Mouse (Mus musculus) kidney, embryonic 15.5 days (tissue): ENCODE results near the gene Kyat3. TPM values are rescaled to one million over a fixed set of nuclear protein-coding genes. Genes with fewer than 3 reads are reported as not detected.
"Not testable (repeated sequence)": the region's sequence is repeated elsewhere in the genome, so short reads cannot be mapped to it uniquely, and the experiment has no call there.

ENCODE experiments used
- ATAC-seq: fragments of 200-750 bp; cut with Nextera tagmentation; replicated peaks from 2 replicates; pipeline ENCODE4 v1.8.0; 2017; ENCODE audit warnings: moderate TSS enrichment; ENCODE audit not compliant: low FRiP score
- H3K27ac ChIP-seq: fragments of 300-500 bp; sonication (generic); 2 replicates; pipeline ENCODE4 v1.5.1; 2015; ENCODE audit warnings: mild to moderate bottlenecking, inconsistent platforms
- H3K27me3 ChIP-seq: fragments of 300-500 bp; sonication (generic); 2 replicates; pipeline ENCODE4 v1.6.1; 2015; ENCODE audit warnings: inconsistent platforms
- H3K36me3 ChIP-seq: fragments of 300-500 bp; sonication (generic); 2 replicates; pipeline ENCODE4 v1.6.1; 2015; ENCODE audit warnings: inconsistent platforms
- H3K4me1 ChIP-seq: fragments of 300-500 bp; sonication (generic); 2 replicates; pipeline ENCODE4 v1.6.1; 2015; ENCODE audit warnings: inconsistent platforms
- H3K4me2 ChIP-seq: fragments of 300-500 bp; sonication (generic); 2 replicates; pipeline ENCODE4 v1.6.1; 2015; ENCODE audit warnings: moderate library complexity, mild to moderate bottlenecking, inconsistent platforms
- H3K4me3 ChIP-seq: fragments of 300-500 bp; sonication (generic); replicated peaks from 2 replicates; pipeline ENCODE4 v1.5.1; 2015; ENCODE audit warnings: mild to moderate bottlenecking, inconsistent platforms
- H3K9ac ChIP-seq: fragments of 300-500 bp; sonication (generic); 2 replicates; pipeline ENCODE4 v1.6.1; 2015; ENCODE audit warnings: mild to moderate bottlenecking, inconsistent platforms
- H3K9me3 ChIP-seq: fragments of 300-500 bp; sonication (generic); replicated peaks from 2 replicates; pipeline ENCODE4 v1.6.1; 2016; ENCODE audit warnings: inconsistent platforms
- WGBS: fragments of 180-500 bp; shearing (Covaris S2); methylation state at CpG from one replicate; pipeline ENCODE4 v1.1.7; 2015; ENCODE audit warnings: mixed read lengths; 5-methylcytosine and 5-hydroxymethylcytosine counted together
- polyA plus RNA-seq: library from polyadenylated mRNA; unstranded; fragments of >200 nt; fragmentation: Nextera tagmentation; extraction: Ambion mirVana; gene quantifications from 2 replicates; pipeline ENCODE4 v1.2.1, GENCODE M21; 2015

The Kyat3 gene
- polyA plus RNA-seq, 1 experiment from 2014 or later: 25.0 TPM

DNA sequence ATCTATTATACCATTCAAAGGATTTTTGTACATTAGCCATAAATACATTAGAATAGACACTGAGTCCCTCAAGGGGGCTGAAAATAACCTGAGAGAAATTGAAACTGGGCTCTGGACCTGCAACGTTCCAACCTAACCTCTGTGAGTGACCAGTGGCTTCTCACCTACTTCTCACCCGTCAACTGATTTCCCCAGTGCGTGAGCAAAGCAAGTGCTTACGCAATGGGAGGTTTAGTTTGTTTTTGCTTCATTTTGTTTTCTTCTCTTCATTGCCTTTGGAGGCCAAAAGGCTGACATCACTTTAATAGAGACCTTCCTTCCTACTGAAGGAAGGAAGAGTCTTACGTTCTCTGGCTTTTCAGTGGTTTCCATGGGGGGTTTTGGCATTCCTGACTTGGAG is 10.5 kb downstream of the Kyat3 start:
- Histone ChIP-seq H3K4me2 (no peak overlapping the region), H3K27me3 (no peaks in the 10 kb centered on the region), H3K9ac (no peak overlapping the region), H3K4me1 (no peaks in the 10 kb centered on the region), H3K36me3 (peaks cover 17% of the 10 kb centered on the region; the same call in 1 of the 2 replicates), H3K4me3 (no peak overlapping the region), H3K9me3 (no peaks in the 10 kb centered on the region), H3K27ac (no peak overlapping the region)
- 90% methylated on average over 5 of the region's 5 CpGs for WGBS
- no peak for ATAC-seq

DNA sequence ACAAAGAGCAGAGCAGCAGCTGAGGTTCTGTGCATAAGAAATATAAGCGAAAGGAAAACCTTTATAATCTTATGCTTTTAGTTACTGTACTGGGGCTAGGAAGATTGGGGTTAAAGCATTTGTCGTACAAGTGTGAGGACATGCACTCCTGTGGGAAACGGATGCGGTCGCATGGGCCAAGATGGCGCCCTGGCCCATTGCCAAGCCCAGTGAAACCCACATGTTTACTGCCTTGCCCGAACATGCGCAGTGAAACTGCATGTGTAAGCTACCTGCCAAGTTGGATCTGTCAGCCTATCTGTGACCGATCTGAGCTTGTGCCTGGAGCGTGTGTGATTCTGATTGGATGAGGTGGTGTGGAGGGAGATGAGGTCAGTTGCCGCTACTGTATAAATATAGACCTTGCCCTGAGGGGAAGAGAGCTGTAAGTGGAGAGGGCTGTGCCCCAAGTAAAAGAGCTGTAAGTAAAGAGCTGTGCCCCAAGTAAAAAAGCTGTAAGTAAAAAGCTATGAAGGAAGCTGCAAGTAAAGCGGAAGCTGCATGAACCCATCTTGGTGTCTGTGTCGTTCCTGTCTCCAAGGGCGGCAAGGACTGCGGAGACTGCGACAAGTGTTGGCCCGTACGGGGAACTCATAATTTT is 11.7 kb downstream of the Kyat3 start:
- 94% methylated on average over 18 of the region's 18 CpGs for WGBS

DNA sequence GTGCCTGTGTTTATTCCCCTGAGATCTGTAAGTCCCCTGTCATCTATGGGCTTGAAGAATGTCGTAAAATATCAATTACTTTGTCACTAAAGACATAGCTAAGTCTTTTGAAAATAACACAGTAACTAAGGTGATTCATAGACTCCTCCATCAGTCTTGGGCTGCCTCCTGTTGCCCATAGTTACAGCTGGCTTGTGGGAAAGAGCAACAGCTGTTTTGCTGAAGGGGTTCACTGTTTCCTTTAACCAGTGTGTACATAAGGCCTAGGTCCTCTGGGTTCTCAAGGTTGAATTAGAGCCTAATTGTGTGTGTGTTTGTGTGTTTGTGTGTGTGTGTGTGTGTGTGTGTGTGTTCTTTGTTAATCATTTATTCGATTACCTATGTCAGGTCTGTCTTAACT is 24.6 kb downstream of the Kyat3 start:
- ATAC-seq: no peak
- Histone ChIP-seq H3K4me3 (no peak overlapping the region), H3K4me2 (no peak overlapping the region), H3K36me3 (peaks cover 20% of the 10 kb centered on the region; the same call in 1 of the 2 replicates), H3K27ac (no peak overlapping the region), H3K9ac (no peak overlapping the region), H3K27me3 (no peaks in the 10 kb centered on the region), H3K9me3 (no peaks in the 10 kb centered on the region), H3K4me1 (0 out of 2 replicates have a peak, but pooled peaks cover 3% of the 10 kb centered on the region)
- 49% methylated on average over 2 of the region's 2 CpGs for WGBS

More for the DNA sequence above, 11.7 kb downstream of the Kyat3 start:
- not testable (repeated sequence) for H3K4me2 ChIP-seq, H3K9me3 ChIP-seq, H3K4me1 ChIP-seq, H3K27ac ChIP-seq, H3K9ac ChIP-seq, H3K27me3 ChIP-seq, ATAC-seq, H3K4me3 ChIP-seq
- H3K36me3 ChIP-seq: peaks cover 17% of the 10 kb centered on the region; the same call in 1 of the 2 replicates

DNA sequence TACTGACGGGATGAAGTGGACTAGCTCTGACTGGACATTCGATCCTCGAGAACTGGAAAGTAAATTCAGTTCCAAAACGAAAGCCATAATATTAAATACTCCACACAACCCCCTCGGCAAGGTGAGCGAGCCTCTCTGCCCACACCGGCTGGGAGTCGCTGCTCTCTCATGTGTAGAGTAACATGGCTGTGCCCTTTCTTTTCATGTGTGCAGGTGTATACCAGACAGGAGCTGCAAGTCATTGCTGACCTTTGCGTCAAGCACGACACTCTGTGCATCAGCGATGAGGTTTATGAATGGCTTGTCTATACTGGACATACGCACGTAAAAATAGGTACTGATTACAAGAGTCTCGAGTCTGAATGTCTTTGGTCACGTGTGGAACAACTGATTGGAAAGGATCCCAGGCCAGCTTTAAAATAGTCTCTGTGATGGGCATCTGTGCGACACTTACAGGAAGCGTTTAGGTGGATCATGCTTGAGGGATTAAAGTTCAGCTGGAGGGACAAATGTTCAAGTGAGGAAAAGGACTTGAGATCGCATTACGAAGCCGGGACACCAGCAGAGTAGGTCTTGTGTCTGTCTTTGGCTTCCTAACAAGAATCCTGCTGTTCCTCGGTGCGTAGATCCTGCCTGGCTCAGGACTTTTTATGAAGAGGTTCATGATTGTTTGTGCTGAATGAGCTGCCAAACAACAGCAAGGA is 25.3 kb downstream of the Kyat3 start:
- peak; percentile 60; the same call in 1 of the 2 replicates for ATAC-seq

DNA sequence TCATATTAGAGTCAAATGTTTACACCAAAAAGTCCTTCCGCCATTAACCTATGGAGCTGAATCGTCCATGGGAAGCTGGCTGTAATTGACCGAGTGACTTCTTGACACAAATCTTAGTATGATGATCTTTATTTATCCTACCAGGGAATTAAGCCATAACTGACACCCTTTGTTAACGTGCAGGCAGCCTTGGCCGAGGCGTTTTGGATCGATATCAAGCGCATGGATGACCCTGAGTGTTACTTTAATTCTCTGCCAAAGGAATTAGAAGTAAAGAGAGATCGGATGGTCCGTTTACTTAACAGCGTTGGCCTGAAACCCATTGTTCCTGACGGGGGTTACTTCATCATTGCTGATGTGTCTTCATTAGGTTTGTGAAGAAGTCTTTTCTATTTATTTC is 33.4 kb downstream of the Kyat3 start:
- Histone ChIP-seq H3K9me3 (no peaks in the 10 kb centered on the region), H3K4me1 (no peaks in the 10 kb centered on the region), H3K36me3 (0 out of 2 replicates have a peak, but pooled peaks cover 4% of the 10 kb centered on the region), H3K4me3 (no peak overlapping the region), H3K9ac (no peak overlapping the region), H3K4me2 (no peak overlapping the region), H3K27me3 (no peaks in the 10 kb centered on the region), H3K27ac (no peak overlapping the region)
- no peak for ATAC-seq
- WGBS: 78% methylated on average over 12 of the region's 12 CpGs

More for the DNA sequence above, 25.3 kb downstream of the Kyat3 start:
- peaks cover 14% of the 10 kb centered on the region; the same call in 1 of the 2 replicates for H3K36me3 ChIP-seq
- 52% methylated on average over 22 of the region's 22 CpGs for WGBS
- H3K4me1 ChIP-seq: 0 out of 2 replicates have a peak, but pooled peaks cover 3% of the 10 kb centered on the region
- H3K9me3 ChIP-seq: no peaks in the 10 kb centered on the region
- H3K27me3 ChIP-seq: no peaks in the 10 kb centered on the region
- no peak overlapping the region for H3K4me3 ChIP-seq
- no peak overlapping the region for H3K9ac ChIP-seq
- no peak overlapping the region for H3K27ac ChIP-seq
- H3K4me2 ChIP-seq: no peak overlapping the region

DNA sequence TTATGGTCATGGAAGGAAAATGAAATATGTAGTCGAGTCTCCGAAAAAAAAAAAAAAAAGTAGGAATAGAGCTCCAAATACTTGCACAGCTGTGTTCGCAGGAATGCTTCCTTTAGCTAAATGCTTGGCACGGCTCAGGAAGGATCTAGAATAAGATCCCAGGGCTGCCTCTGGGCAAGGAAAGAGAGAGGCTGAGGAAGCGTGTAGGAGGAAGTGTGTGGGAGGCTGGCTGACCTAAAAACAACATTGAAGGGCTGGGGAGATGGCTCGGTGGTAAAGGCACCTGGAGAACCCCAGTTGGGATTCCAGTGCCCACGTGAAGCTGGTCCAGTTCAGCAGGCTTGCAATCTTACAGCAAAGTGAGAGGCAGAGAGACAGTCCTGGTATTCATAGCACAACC is 40.0 kb downstream of the Kyat3 start:
- no peak overlapping the region for H3K4me2 ChIP-seq
- H3K27me3 ChIP-seq: no peaks in the 10 kb centered on the region
- no peak for ATAC-seq
- 0 out of 2 replicates have a peak, but pooled peaks cover 4% of the 10 kb centered on the region for H3K36me3 ChIP-seq
- H3K9me3 ChIP-seq: no peaks in the 10 kb centered on the region
- no peak overlapping the region for H3K4me3 ChIP-seq
- no peaks in the 10 kb centered on the region for H3K4me1 ChIP-seq
- H3K9ac ChIP-seq: no peak overlapping the region
- H3K27ac ChIP-seq: no peak overlapping the region
- WGBS: 57% methylated on average over 7 of the region's 7 CpGs

DNA sequence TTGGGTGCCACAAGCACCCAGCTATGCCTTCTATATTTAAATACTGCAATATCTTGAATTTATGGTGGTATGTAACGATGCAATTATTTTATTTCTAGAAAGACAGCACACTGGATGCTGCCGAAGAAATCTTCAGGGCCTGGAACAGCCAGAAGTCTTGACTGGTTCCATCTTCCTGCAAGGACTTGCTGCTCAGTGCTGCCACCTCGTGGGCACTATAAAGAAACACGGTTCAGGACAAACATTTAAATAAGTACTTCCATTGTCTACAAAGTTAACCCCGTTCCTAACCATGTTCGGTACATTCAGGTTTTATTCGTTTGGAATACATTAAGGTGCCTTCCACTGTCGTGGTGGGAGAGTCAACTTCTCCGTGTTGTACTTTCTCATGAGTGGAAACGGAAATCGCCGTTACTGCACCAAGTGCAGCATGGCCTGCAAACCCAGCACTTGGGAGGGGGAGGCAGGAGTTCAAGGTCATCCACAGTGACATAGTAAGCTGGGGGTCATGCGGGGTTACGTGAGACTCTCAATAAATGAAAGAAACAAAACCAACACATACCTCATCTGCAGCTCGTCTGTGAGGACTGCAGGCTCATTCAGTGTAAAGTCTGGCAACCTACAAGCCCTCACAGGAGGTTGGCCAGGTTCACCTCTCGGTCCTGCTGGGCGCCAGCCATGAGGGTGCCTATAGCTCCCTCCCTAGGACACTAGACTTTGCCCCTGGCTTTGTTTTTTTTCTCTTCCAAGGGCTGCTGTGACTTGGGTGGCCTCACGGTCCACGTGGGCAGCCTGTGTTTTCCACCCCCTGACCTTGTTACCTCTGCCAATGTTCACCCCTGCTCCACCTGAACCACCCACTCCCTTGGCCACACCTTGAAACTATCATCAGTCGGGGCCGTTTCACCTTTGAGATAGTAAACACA is 43.4 kb downstream of the Kyat3 start:
- Histone ChIP-seq H3K27ac (no peak overlapping the region), H3K4me1 (no peaks in the 10 kb centered on the region), H3K4me3 (no peak overlapping the region), H3K9me3 (no peaks in the 10 kb centered on the region), H3K27me3 (no peaks in the 10 kb centered on the region), H3K9ac (no peak overlapping the region), H3K36me3 (no peaks in the 10 kb centered on the region), H3K4me2 (no peak overlapping the region)
- ATAC-seq: peak; percentile 30; the same call in 1 of the 2 replicates
- WGBS: 63% methylated on average over 21 of the region's 21 CpGs

DNA sequence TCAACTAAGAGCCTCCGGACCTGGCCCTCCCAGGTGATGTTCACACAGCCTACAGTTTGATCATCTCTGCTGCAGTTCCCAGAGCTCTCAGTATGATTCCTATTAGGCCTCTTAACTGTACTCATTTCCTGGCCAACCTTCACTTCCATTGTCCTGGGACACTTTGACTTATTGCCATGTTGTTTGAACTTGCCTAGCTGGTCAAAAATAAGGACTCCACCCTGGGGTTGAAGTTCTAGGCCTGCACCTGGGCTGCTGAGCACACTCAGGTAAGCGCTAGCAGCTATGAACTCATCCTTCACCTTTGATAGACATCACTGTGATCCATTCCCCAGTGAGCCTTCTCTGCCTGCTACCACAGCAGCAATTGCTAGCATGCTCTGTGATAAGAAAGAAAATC is 44.2 kb downstream of the Kyat3 start:
- Histone ChIP-seq H3K27me3 (no peaks in the 10 kb centered on the region), H3K9me3 (no peaks in the 10 kb centered on the region), H3K4me2 (no peak overlapping the region), H3K4me3 (no peak overlapping the region), H3K9ac (no peak overlapping the region), H3K4me1 (no peaks in the 10 kb centered on the region), H3K27ac (no peak overlapping the region), H3K36me3 (no peaks in the 10 kb centered on the region)
- ATAC-seq: no peak
- 94% methylated on average over 2 of the region's 2 CpGs for WGBS

DNA sequence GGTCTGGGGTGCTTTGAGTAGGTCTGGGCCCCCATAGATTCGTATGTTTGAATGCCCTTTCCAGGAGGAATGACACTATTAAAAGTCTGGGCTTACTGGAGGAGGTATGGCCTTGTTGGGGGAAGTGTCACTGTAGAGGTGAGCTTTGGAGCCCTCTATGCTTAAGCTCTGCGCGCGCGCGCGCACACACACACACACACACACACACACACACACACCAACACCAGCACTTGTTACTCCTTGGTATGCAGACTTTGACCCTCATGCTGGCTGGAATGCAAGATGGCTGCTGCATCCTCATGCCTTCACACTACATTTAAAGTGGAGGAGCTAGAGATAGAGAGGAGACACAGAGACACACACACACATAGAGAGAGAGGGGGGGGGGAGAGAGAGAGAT is 46.8 kb downstream of the Kyat3 start:
- Histone ChIP-seq H3K4me1 (no peaks in the 10 kb centered on the region), H3K36me3 (no peaks in the 10 kb centered on the region), H3K27me3 (no peaks in the 10 kb centered on the region), H3K9me3 (no peaks in the 10 kb centered on the region), H3K27ac (no peak overlapping the region), H3K4me2 (no peak overlapping the region), H3K9ac (no peak overlapping the region), H3K4me3 (no peak overlapping the region)
- 93% methylated on average over 7 of the region's 7 CpGs for WGBS
- ATAC-seq: no peak

DNA sequence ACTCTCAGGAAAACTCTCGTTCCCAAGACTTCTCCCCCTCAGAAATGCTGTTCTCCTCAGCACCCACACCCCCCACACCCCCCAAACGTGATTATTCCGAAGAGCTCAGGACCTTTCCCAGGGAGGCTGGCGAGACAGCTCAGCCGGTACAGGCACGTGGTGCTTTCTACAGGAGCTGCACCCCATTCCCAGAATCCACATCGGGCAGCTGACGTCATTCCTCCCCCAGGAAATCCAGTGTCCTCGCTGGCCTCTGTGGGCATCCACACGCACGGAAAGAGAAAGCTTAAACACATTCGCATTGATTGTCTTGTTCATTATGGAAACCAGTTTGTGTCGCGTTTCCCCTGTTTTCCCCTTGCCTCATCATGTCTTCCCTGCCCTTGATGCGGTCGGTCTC is 48.3 kb downstream of the Kyat3 start:
- Histone ChIP-seq H3K9ac (no peak overlapping the region), H3K4me1 (no peaks in the 10 kb centered on the region), H3K36me3 (no peaks in the 10 kb centered on the region), H3K27me3 (no peaks in the 10 kb centered on the region), H3K27ac (no peak overlapping the region), H3K9me3 (no peaks in the 10 kb centered on the region), H3K4me3 (no peak overlapping the region), H3K4me2 (no peak overlapping the region)
- no peak for ATAC-seq
- WGBS: 86% methylated on average over 16 of the region's 16 CpGs

DNA sequence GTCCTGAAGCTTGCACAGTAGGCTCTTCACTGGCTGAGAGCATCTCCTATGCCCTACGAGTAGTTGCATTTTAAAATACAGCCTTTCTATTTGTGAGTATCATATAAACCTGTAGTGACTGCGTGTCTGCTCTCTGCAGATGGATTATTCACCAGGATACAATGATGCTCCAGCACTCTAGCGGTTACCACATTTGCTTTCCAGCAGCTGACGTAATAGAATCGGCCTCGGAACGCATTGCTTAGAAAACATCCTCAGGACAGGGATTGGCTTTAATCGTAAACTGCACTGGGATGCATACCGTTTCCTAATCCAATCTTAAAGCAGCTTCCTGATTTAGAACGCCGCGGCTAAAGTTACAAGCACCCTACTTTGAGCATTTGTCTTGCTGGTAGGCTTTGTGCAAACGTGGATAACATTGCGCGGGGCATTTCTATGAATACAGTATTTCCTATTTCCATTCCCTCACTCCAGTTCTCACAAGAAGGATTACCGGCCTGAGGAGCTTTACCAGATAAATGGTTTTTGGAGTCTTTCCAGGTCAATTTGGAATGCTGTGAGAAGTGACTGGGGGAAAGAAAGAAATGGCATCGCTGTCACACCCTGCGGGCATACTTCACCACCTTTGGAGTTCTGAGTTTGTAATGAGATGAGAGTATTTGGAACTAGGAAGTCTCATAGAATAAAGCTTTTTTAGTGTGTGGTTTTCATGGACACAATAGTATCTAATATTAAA is 54.4 kb downstream of the Kyat3 start:
- no peaks in the 10 kb centered on the region for H3K4me1 ChIP-seq
- H3K9ac ChIP-seq: no peak overlapping the region
- 85% methylated on average over 18 of the region's 18 CpGs for WGBS
- H3K4me2 ChIP-seq: no peak overlapping the region
- no peak overlapping the region for H3K27ac ChIP-seq
- no peak for ATAC-seq
- no peaks in the 10 kb centered on the region for H3K9me3 ChIP-seq
- no peak overlapping the region for H3K4me3 ChIP-seq
- H3K27me3 ChIP-seq: no peaks in the 10 kb centered on the region
- H3K36me3 ChIP-seq: no peaks in the 10 kb centered on the region
